Mouse (Mus musculus) CD4-positive, CD25-positive, alpha-beta regulatory T cell, adult 4 months (primary cell): ENCODE data around the gene Klhdc1. TPM values are rescaled to one million over a fixed set of nuclear protein-coding genes. Genes with fewer than 3 reads are reported as not detected.

Experiments used
- ATAC-seq: one replicate; pipeline ENCODE4 v1.8.0; 2017
- polyA plus RNA-seq, 2 experiments: library from polyadenylated mRNA; unstranded; fragments of 100-300 nt; shearing (Covaris generic); gene quantifications; one replicate each; pipeline ENCODE4 v1.2.1; 2017

Klhdc1 gene
- 10 to 100 TPM; 15.1 to 20.3 TPM for polyA plus RNA-seq

- no peak for ATAC-seq
Observed at GRCm38 (mm10) chr12:69240876-69241275, at the start of gene Klhdc1. Gene Klhdc1, plus strand, starts transcription at chr12:69241176.

GRCm38 (mm10) chr12:69191396-69191795, 49.6 kb upstream of the Klhdc1 start:
- ATAC-seq: no peak

- ATAC-seq: no peak
Observed at GRCm38 (mm10) chr12:69192637-69193036, 48.3 kb upstream of the Klhdc1 start.

- ATAC-seq: peak; percentile 75
Observed at GRCm38 (mm10) chr12:69196444-69197377, 44.3 kb upstream of the Klhdc1 start, which contains the start of gene Gm49383. Gene Gm49383, minus strand, starts transcription at chr12:69197104.

- peak; percentile 69 for ATAC-seq
Observed at GRCm38 (mm10) chr12:69197378-69198163, 43.4 kb upstream of the Klhdc1 start.

GRCm38 (mm10) chr12:69198164-69198535, 42.8 kb upstream of the Klhdc1 start, which contains the start of gene Dnaaf2:
Gene Dnaaf2, minus strand, starts transcription at chr12:69198429.
- ATAC-seq: peak; percentile 5

GRCm38 (mm10) chr12:69198985-69199384, 42.0 kb upstream of the Klhdc1 start:
- ATAC-seq: no peak

GRCm38 (mm10) chr12:69204052-69204833, 36.7 kb upstream of the Klhdc1 start, which contains the start of gene Gm49384:
Gene Gm49384, minus strand, starts transcription at chr12:69204267.
- peak; percentile 32 for ATAC-seq

- no peak for ATAC-seq
Observed at GRCm38 (mm10) chr12:69207396-69207795, 33.6 kb upstream of the Klhdc1 start.

GRCm38 (mm10) chr12:69207926-69208325, 33.0 kb upstream of the Klhdc1 start:
- no peak for ATAC-seq

- no peak for ATAC-seq
Observed at GRCm38 (mm10) chr12:69208520-69208919, 32.5 kb upstream of the Klhdc1 start.

GRCm38 (mm10) chr12:69210056-69210979, 30.7 kb upstream of the Klhdc1 start:
- no peak for ATAC-seq

- ATAC-seq: no peak
Observed at GRCm38 (mm10) chr12:69211057-69211456, 29.9 kb upstream of the Klhdc1 start.

- ATAC-seq: no peak
Observed at GRCm38 (mm10) chr12:69213186-69213777, 27.7 kb upstream of the Klhdc1 start.

- ATAC-seq: no peak
Observed at GRCm38 (mm10) chr12:69214393-69214792, 26.6 kb upstream of the Klhdc1 start.

GRCm38 (mm10) chr12:69215000-69215785, 25.8 kb upstream of the Klhdc1 start:
- no peak for ATAC-seq

GRCm38 (mm10) chr12:69216587-69216986, 24.4 kb upstream of the Klhdc1 start:
- ATAC-seq: no peak

GRCm38 (mm10) chr12:69220613-69221277, 20.2 kb upstream of the Klhdc1 start:
- no peak for ATAC-seq

- peak; percentile 89 for ATAC-seq
Observed at GRCm38 (mm10) chr12:69227776-69228466, 13.1 kb upstream of the Klhdc1 start, which contains the start of gene Pole2. Gene Pole2, minus strand, starts transcription at chr12:69228195.
